Mouse (Mus musculus): Measurements from ENCODE around the gene Ldlrad3.

Gene Ldlrad3

GRCm38 (mm10) chr2:102116521-102117401 lies 69.4 kb downstream of the Ldlrad3 start:
- no peak for DNase-seq (ENCODE audit: low spot score)

- DNase-seq (ENCODE audit: low spot score) = no peak
These were observed 72.4 kb downstream of the Ldlrad3 start for GRCm38 (mm10) chr2:102113801-102114200.

GRCm38 (mm10) chr2:102113323-102113722 lies 72.9 kb downstream of the Ldlrad3 start:
- no peak for DNase-seq (ENCODE audit: low spot score)

GRCm38 (mm10) chr2:102111906-102112499 lies 74.2 kb downstream of the Ldlrad3 start:
- no peak for DNase-seq (ENCODE audit: low spot score)

GRCm38 (mm10) chr2:102110306-102110705 lies 75.9 kb downstream of the Ldlrad3 start:
- DNase-seq (ENCODE audit: low spot score) = no peak

- DNase-seq (ENCODE audit: low spot score) = no peak
These were observed 78.9 kb downstream of the Ldlrad3 start for GRCm38 (mm10) chr2:102107280-102107679.

- no peak for DNase-seq (ENCODE audit: low spot score)
These were observed 79.5 kb downstream of the Ldlrad3 start for GRCm38 (mm10) chr2:102106728-102107127.

- no peak for DNase-seq (ENCODE audit: low spot score)
These were observed 80.7 kb downstream of the Ldlrad3 start for GRCm38 (mm10) chr2:102105454-102105853.

- no peak for DNase-seq (ENCODE audit: low spot score)
These were observed 82.2 kb downstream of the Ldlrad3 start for GRCm38 (mm10) chr2:102103955-102104354.

- no peak for DNase-seq (ENCODE audit: low spot score)
These were observed 85.7 kb downstream of the Ldlrad3 start for GRCm38 (mm10) chr2:102100490-102100889.

- no peak for DNase-seq (ENCODE audit: low spot score)
These were observed 86.3 kb downstream of the Ldlrad3 start for GRCm38 (mm10) chr2:102099702-102100450.

- DNase-seq (ENCODE audit: low spot score) = no peak
These were observed 86.9 kb downstream of the Ldlrad3 start for GRCm38 (mm10) chr2:102099261-102099660.

- DNase-seq (ENCODE audit: low spot score) = no peak
These were observed 91.4 kb downstream of the Ldlrad3 start for GRCm38 (mm10) chr2:102094773-102095172.

- no peak for DNase-seq (ENCODE audit: low spot score)
These were observed 91.9 kb downstream of the Ldlrad3 start for GRCm38 (mm10) chr2:102094281-102094680.

- no peak for DNase-seq (ENCODE audit: low spot score)
These were observed 93.6 kb downstream of the Ldlrad3 start for GRCm38 (mm10) chr2:102092579-102092978.

GRCm38 (mm10) chr2:102091516-102092350 lies 94.5 kb downstream of the Ldlrad3 start:
- no peak for DNase-seq (ENCODE audit: low spot score)

- no peak for DNase-seq (ENCODE audit: low spot score)
These were observed 98.4 kb downstream of the Ldlrad3 start for GRCm38 (mm10) chr2:102087787-102088186.

- no peak for DNase-seq (ENCODE audit: low spot score)
These were observed 99.6 kb downstream of the Ldlrad3 start for GRCm38 (mm10) chr2:102086583-102086982.

GRCm38 (mm10) chr2:102082782-102083181 lies 103.4 kb downstream of the Ldlrad3 start:
- no peak for DNase-seq (ENCODE audit: low spot score)

- no peak for DNase-seq (ENCODE audit: low spot score)
These were observed 108.6 kb downstream of the Ldlrad3 start for GRCm38 (mm10) chr2:102077554-102077953.

GRCm38 (mm10) chr2:102076237-102076636 lies 109.9 kb downstream of the Ldlrad3 start:
- no peak for DNase-seq (ENCODE audit: low spot score)
